Mouse (Mus musculus): ENCODE measurements around the gene Cpne2. TPM values are rescaled to one million over a fixed set of nuclear protein-coding genes. Genes with fewer than 3 reads are reported as not detected.

Cpne2 gene
- total and polyA plus RNA-seq, 3 experiments, result 17.2 to 87.2 (median 26.0) TPM

DNA sequence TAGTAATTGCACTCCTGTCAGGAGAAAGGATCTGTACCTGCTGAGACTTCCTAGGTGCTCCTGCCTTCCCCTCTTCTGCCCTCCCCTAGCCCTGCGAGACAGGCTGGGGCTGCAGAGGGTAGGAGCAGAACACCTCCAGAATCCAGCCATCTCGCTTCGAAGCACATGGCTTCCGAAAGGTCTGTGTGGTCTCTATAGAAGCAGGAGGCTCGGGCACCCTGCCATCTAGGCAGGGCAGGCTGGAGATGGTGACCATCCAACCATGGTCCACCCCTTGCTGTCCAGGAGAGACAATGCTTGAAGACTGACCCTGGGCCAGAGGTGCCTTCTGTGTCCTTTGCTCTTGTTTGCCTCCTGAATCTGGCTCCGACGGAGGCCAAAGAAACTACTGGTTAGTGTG is 2.8 kb downstream of the Cpne2 start:
- DNase-seq, result no peak

DNA sequence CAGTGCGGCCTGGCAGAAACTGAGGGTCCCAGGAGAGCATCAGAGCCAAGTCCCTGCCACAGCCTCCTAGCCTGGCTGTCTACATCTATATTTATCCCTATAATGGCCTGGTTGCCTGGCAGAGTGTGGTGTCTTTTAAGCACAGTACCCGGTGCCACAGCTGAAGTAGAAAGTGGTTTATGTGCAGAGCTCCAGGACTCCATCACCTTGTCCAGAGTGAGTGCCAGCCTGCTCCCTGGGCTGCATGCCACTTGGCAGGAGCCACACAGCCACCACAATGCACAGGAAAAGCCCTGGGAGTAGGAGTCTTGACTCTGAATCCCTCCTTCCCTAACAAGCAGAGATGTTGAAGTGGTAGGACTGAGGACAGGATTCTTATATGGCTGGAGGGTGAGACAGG is 4.7 kb downstream of the Cpne2 start:
- DNase-seq, result no peak

DNA sequence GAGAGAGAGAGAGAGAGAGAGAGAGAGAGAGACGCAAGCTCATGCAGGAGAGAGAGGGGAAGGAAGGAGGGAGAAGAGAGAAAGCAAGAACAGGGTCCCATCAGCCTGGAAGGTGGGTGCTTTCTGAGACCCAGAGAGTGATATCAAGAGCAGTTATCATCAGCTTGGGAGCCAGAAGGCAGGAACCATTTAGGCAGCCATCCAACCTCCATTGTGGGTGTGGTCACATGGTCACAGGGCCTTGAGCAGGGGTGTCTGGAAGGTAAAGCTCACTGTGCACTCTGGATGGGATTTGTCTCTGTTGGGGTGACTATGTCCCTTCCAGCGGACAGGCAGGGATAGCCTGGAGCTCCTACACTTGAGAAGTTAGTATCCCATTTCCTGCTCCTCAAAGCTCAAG is 7.2 kb downstream of the Cpne2 start:
- no peak for DNase-seq

DNA sequence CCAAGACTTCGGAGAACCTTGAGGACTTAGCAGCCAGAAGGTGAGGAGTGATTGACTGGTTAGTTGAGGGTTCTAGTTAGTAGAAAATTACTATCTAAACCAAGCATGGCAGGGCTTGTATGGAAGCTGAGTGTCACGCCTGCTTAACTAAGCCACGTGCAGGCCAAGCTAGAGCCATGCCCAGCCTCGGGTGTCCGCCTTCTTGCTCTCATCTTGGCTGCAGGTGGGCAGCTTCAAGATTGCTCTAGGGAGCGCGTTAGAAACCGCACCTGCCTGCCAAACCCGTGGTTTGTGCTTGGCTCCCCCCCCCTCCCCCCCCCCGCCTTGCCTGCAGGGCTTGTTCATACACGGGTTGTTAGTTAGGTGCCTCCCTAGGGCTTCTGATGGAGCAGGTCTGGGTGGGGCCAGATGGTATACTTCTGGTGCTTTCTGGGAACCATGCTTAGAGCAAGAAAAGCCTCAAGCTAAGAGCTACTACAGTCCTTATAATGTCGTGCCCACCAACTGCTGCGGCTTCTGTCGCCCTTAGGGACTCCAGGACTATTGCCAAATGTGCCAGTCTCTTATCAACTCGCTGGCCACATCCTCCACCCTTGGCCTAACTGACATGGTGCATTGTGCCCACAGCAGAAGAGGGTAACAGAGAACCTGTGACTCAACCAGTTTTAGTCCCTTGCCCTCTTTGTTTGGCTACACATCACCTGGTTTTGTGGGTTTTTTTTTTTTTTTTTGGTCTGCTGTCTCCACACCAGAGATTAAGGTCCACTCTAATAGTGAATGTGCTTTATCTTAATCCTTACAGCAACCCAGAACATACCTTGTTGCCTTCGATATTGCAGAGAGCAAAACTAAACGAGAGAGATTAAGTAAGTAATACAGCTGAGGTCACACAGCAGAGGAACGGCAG is 8.4 kb downstream of the Cpne2 start:
- DNase-seq, result no peak

DNA sequence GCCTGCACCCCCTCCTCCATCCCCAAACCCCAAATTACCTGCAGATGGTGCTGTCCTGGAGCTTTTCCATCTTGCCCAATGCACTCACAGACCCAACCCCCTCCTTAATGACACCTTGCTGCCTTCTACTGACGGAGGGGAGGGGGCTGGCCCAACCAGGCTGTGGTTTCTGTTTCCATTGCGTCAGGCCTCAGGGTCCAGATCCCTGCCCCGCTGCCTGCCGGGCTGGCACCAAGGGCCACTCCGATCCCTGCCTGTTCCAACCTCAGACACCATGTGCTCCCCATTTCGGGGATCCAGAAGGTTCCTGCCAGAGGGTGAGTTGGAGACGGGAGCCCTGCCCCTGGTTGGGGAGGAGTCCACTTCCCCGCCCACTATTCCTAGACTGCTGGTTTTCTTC is 11.2 kb downstream of the Cpne2 start:
- DNase-seq, result no peak

DNA sequence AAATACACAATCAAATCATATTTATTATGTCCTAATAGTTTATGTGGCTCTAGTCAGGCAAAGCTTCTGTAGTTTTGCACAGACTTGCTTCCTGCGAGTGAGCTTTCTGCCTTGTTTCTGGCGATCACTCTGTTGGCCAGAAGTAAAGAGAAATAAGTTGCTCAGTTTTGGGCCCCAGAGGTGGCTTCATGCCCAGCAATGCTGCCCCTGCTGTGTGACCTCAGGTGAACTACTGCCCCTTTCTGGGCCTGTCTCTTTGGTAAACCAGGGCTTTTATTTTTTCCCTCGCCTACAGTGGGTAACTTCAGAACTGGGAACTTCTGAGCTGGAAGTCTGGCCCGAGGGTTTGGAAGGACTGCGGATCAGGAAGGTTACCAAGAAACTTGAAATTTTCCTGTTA is 16.3 kb downstream of the Cpne2 start:
- no peak for DNase-seq

DNA sequence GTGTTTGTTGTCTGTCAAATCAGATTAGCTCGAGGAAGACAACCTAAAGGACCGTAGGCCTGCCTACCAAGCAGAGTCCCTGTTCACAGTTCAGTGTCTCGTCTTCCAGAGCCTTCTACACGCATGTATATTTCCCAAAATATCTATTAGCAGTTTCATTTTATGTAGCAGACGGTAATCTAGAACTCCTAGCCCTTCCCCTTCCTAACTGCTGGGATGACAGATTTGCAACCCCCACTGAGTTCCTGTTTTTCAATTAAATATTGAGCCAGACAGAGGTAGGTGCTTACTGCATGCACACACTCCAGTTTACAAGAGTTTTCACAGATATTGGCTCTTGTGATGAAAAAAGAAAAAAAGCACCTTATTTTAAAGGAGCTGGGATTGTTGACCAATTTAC is 16.7 kb downstream of the Cpne2 start:
- DNase-seq, result no peak

DNA sequence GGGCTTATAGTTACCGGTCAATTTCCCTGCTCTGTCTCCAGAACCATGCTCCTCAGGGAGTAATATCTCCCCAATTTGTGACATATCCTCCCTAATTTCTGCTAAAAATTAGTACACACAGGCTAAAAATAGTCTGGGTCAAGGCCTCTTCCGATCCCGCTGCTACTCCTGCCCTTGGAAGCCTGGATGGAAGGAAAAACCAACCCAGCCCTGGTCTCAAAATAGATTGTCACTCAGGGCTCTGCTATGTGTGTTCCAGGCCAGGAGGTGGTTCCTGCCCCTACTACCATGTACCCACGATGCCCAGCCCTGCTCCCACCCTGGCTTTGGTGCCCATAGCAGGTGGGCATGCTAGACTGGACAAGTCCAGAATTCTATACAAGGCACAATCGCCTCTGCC is 17.2 kb downstream of the Cpne2 start:
- DNase-seq, result peak; percentile 57

DNA sequence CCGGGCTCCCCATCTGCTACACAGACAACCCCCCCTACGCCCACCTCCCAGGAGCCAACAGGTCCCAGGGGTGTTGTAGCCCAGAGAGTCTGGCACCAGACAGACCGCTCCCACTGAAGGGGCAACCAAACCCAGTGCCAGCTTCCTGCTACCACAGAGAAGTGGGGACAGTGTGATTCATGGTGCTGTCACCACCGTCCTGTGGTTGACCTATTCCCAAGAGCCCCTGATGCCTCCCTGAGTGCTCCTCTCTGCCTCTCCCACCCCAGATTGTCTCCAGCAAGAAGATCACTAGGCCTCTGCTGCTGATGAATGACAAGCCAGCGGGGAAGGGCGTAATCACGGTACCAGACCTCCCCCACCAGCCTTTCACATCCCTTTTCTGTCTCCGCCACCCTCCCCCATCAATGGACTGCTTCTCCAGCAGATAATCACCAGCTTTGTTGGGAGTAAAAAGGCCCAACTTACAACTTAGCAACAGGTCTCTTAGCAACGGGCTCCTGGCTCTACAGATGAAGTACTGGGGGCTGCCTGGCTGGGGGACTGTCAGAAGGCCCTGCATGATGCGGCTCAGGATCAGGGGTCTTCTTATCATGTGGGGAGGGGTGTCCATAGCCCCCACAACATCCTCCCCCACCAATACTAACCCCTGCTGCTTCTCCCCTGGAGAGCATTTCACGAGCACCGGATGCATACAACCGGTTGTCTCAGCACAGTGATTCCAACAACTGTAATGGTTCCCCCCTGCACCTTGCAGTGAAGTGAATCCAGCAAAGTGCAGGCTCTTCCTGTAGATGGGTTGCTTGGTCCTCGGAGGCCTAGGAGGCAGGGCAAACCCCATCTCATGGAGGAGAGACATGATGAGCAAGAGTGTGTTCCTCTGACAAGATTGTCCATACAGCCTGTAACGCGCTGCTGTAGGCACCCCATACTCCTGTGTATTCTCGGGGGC is 19.0 kb downstream of the Cpne2 start:
- no peak for DNase-seq

DNA sequence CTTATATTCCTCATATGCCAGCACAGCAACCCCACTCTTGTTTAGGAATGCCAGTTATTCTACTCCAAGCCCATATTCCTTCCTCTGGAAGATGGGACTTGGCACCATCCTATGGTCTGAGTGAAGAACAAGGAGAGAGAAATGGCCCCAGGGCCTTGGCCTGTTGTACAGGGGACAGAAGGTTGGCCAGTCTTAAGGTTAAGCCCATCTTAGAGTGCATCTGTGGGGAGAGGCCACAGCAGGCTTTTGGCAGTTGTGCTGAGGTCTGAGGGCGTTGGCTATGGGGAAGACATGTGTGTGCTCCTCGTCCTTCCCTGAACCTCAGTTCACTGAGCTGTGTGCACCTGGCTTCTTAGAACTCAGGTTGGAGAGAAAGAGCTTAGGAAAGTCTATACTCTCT is 19.9 kb downstream of the Cpne2 start:
- DNase-seq, result no peak

DNA sequence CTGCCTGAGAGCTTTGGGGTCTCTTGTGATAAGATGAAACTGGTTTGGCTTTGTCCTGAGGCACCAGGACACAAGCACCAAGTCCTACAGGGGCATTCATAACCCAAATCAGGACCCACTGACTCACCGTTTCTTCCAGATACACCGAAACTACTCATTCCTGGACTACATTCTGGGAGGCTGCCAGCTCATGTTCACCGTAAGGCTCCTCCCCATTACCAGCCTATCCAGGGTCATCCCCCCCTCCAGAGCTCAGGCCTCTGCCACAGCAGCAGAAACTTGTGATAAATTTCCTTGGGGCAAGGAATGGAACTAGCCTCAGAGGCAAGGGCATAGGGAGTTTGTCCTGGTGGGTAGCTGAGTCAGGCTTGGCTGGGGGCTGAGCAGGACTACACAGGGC is 24.5 kb downstream of the Cpne2 start:
- DNase-seq, result peak; percentile 85

DNA sequence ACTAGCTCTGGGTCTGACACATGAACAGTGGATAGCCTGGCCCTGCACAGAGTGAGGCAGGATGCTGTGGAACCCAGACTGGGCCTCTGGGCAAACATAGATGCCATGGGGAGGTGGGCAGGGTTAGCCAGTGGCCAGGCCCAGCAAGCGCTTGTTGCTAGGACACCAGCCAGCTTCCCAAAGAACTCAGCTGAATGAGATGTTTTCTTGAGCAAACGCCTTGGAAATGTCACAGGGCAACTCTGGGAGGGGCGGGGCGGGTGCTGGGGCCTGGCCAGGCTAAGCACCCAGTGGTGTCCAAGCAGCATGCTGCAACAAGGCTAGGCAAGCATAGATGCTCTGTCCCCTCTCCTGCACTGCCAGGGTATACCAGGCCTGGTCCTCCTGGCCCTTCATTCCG is 28.5 kb downstream of the Cpne2 start:
- DNase-seq, result no peak

DNA sequence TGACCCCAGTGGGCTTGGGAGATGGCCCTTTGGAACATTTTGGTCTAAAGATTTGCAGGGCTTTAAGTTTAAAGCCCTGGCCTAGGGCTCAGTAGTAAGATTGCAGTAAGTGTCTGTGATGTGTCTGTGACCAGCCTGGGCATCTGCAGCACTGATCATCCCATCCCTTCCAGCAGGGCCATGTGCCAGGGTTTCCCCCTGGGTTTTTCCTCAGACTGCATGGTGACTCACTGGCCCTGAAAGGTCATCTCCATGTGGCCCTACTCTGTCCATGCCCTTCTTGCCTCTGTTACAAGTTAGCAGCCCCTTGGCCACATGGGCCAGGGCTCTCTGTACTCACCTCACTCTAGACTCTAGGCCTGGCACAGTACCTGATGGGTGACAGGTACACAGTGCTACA is 31.6 kb downstream of the Cpne2 start:
- peak; percentile 76 for DNase-seq

DNA sequence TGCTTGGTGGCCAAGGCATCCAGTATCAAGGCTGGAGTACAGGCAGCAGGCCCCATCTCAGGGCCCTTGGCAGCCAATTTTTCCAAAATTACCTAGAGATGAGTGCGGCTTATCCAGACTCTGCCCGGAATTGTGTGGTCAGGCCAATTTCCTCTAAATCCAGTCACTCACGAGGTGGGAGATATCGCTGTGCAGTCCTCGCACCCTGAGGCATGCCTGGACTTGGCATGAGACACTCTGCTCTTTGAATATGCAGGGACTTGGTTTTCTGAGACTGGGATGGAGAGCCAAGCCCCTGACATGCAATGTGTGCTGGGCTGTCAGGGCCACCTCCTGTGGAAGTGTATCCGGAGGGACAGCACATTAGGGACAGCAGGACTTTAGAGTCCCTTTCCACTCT is 33.2 kb downstream of the Cpne2 start:
- DNase-seq, result no peak

DNA sequence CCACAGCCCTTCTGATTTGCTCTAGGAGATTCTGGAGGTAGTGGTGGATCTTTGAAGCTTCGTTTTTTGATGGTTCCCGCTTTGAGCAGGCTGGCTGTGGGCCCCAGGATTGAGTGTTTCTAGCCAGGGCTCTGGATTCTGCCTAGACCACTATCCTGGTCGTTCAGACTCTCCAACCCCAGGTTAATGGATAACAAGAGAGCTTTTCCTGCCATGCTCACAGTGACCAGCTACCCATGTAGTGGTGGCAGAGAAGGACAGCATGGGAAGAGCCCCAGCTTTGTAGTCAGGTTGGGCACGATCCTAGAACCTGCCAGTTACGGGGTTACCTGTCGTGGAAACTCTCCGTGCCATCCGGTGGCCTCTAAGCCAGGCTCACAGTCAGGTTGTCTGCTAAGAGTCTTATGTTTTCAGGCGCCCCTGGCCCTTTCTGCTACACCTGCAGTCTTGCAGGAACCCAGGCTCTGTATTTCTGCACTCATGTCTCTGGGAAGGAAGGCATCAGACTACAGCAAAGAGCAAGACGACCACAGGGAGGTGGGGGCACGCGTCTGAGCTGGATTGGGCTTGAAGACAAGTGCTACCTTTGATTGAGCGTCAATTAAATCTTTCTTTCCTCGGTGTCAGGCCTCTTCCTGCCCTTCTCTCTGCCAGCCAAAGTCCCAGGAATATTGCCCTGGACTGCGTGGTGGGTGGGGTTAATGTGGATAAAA is 33.8 kb downstream of the Cpne2 start:
- no peak for DNase-seq

DNA sequence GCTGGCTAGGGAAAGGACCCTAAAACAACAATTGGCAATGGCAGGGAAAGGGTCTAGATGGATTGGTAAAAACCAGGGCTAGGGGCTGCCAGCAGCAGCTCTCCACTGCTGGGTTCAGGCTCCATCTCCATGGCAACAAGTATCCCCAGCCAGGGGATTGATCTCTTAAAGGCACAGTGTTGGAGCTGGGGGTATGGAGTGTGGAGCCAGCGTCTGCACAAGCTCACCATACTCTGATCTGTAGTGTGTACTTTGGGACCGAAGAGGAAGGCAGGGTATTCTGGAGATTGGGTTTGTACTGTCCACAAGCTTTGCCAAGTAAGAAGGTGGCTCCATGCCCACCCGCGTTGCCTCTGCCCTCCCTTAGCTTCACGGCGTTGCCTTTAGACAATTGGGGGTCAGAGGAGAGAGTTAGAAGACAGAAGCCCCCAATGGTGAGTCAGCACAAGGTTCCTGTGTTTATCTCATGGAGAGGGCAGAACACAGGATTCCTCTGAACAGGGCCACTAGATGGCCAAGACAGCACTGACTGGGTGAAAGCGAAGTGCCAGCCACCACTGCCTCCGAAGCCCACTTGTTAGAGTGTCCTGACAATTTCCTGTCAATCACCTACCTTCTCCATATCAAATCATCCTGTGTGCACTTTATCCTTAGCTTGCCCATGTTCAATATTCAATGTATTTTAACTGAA is 34.5 kb downstream of the Cpne2 start:
- DNase-seq, result no peak

DNA sequence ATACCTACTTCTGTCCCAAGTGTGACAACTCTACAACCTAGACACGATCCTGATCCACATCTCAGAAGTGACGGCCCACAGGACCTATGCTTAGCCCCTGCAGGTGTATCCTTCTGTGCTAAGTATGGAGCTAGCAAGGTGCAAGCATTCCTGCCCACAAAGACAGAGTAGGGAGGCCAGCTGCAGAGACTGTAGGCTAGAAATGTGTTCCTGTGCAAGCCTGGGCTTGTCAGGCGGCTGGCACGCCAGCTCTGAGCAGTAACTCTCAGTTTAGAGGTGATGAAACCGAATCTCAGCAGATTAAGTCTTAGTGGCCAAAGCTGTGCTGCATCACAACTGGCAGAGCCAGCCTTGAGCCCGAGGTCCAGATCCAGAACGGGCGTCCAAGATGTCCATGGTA is 35.3 kb downstream of the Cpne2 start:
- DNase-seq, result no peak

DNA sequence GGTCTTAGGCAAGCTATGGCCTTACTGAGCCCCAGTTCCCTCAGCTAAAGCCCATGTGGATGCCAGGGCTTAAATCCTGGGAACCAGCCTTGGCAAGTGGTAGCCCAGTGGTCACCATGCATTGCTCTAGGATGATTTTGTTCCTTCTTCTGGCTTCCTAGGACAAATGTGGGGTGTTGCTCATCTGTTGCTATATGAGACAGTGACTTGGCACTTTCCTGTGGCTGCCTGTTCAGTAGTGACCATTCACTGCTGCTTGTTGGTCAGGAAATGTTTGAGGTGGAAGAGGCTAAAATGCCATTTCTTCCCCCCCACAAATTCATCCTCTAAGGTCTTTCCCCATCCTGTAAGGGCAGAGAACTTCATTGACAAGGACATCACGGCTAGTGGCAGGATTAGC is 36.6 kb downstream of the Cpne2 start:
- DNase-seq, result no peak

DNA sequence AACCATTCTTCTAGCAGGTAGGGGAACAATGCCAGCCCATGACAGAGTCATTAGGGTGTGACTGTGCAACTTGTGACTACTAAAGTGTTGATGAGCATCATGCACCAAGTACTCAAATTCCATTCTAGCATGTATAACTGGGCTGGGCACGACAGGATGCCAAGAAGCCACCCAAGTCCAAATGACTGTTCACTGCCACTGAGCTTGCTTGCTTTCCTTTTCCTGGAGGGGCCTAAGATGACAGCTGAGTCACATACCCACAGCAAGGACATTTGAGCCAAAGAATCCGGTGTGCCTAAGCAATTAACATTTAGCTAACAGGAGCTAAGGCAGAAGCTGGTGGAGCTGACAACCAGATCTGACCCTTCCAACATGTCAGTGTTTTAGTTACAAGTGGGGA is 39.1 kb downstream of the Cpne2 start:
- DNase-seq, result peak; percentile 61

DNA sequence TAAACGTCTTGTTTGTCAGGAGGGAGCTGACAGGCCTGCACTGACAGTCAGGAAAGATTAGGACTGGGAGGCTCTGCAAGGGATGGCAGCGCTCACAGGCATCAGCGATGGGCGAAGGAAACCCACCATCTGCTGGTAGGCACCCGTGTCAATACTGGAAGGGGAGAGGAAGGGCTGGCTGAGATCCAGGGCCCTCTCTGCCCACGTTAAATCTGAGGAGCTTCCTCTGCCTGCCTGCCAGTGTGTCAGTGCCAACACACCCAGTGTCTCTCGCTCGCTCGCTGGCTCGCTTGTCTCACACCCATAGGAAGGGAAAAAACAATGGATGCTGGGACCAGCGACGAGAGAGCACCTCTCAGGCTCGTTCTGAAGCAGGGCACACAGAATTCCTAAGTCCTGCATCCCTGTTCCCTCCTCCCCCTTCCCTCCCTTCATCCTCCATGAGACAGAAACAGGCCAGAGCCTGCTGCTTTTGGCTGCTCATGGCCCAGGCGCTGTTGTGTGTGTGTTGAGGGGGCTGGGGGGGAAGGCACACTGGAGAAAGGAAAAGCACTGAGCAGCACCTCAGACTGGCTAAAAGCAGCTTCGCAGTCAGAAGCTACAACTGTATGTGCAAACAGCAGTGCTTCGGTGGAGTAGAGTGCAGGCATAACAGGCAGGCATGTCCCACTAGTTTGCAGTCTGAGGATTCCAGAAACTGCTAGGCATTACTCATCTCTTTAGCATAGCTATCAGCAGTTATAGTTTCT is 41.5 kb downstream of the Cpne2 start:
- peak; percentile 37 for DNase-seq

DNA sequence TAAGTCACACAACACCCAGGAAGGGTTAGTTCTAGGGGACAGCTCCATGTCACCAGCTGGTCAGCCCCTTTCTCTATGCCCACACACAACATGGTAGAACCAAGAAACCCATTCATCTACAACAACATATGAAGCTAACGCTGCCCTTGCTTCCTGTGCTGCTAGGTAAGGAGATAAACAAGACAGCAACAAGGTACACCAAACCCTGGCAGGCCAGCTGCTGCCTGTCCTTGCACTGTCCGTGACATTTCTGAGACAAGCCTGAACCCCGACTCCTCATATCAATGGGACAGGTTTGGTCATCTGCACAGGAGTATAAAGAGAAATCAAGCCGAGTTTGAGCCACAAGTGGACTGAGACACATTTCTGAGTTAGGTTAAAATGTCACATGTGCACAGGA is 42.4 kb downstream of the Cpne2 start:
- peak; percentile 62 for DNase-seq

Measured in adrenal gland, adult 2 months (tissue).